Mouse (Mus musculus): ENCODE data around the gene Cep72. TPM values are rescaled to one million over a fixed set of nuclear protein-coding genes. Genes with fewer than 3 reads are reported as not detected.
A peak's percentile ranks its signal among the peaks of the same experiment; 100 is the strongest.

Gene Cep72
- polyA plus RNA-seq (2014; fragmentation: Nextera tagmentation; extraction: Ambion mirVana), result 19.7 and 21.5 TPM in 2 replicates

DNA sequence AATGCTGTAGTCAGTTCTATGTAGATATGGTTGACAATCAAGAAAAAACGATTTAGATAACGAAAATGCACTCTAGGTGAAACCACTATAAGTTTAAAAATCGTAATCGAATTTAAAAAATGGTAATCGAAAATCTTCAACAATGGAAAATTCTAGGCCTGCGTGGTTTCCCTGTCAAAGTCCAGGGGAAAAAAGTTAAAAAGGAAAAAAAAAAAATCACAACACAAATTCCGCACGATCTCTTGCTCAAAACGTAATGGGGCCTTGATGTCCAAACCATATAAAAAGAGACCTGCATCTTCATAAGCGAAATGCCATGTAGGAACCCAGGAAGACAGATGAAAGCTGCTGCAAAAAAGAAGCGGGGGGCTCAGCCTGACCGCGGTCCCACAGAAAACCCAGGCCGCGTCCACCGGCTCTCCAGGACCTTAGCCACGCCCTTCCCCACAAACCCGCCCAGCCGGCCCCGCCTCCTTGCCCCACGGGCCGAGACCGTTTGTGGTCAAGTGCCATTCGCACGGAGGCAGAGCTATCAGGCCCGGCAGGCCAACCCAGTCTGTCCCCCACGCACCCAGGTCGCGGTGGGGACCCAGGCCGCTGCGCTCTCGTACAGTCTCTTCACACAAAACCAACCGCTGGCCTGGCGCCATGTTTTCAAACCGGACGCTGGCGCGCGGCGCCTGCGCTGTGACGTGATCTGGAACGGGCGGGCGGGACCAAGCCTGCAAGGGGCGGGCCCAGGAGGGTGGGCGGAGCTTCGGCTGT lies at the start of gene Cep72:
Cep72 (minus strand) TSS at position 687 of the 765 bp plus-strand sequence.
- peak within 1 kb of the TSS; percentile 58; the same call in 1 of the 2 replicates for H3K27ac ChIP-seq (ENCODE audit: low read depth, low read length)
- H3K36me3 ChIP-seq (ENCODE audit: control insufficient read depth, insufficient read depth, low read length), result peaks cover 4% of the 10 kb centered on the region; the same call in 1 of the 2 replicates
- H3K27me3 ChIP-seq (ENCODE audit: control insufficient read depth, insufficient read depth, low read length), result no peaks in the 10 kb centered on the region
- no peaks in the 10 kb centered on the region for H3K4me1 ChIP-seq (ENCODE audit: control insufficient read depth, insufficient read depth, low read length)
- H3K9ac ChIP-seq (ENCODE audit: low read length), result peak within 1 kb of the TSS; percentile 85
- H3K4me2 ChIP-seq (ENCODE audit: low read depth), result peak within 1 kb of the TSS; percentile 46
- DNase-seq (ENCODE audit: low spot score) (peak; percentile 94), ATAC-seq (ENCODE audit: insufficient read depth, low FRiP score, low TSS enrichment) (peak; percentile 97)
- no peaks in the 10 kb centered on the region for H3K9me3 ChIP-seq (ENCODE audit: control insufficient read depth, low read length)
- 4% methylated on average over 47 of the region's 48 CpGs for WGBS
- H3K4me3 ChIP-seq (ENCODE audit: low read depth, low read length), result peak within 1 kb of the TSS; percentile 86

GRCm38 (mm10) chr13:74107410-74107809 lies 45.3 kb upstream of the Cep72 start:
- ATAC-seq (ENCODE audit: insufficient read depth, low FRiP score, low TSS enrichment), result no peak
- Histone ChIP-seq H3K9me3 (ENCODE audit: control insufficient read depth, low read length) (no peaks in the 10 kb centered on the region), H3K4me1 (ENCODE audit: control insufficient read depth, insufficient read depth, low read length) (no peaks in the 10 kb centered on the region), H3K4me2 (ENCODE audit: low read depth) (no peak overlapping the region), H3K4me3 (ENCODE audit: low read depth, low read length) (no peak overlapping the region), H3K9ac (ENCODE audit: low read length) (no peak overlapping the region), H3K27me3 (ENCODE audit: control insufficient read depth, insufficient read depth, low read length) (no peaks in the 10 kb centered on the region), H3K27ac (ENCODE audit: low read depth, low read length) (no peak overlapping the region), H3K36me3 (ENCODE audit: control insufficient read depth, insufficient read depth, low read length) (no peaks in the 10 kb centered on the region)
- 87% methylated on average over 2 of the region's 2 CpGs for WGBS
- no peak for DNase-seq (ENCODE audit: low spot score)

GRCm38 (mm10) chr13:74104417-74104816 lies 42.3 kb upstream of the Cep72 start:
- H3K4me2 ChIP-seq (ENCODE audit: low read depth), result no peak overlapping the region
- no peaks in the 10 kb centered on the region for H3K4me1 ChIP-seq (ENCODE audit: control insufficient read depth, insufficient read depth, low read length)
- 80% methylated on average over 7 of the region's 7 CpGs for WGBS
- H3K36me3 ChIP-seq (ENCODE audit: control insufficient read depth, insufficient read depth, low read length), result no peaks in the 10 kb centered on the region
- no peak overlapping the region for H3K27ac ChIP-seq (ENCODE audit: low read depth, low read length)
- no peaks in the 10 kb centered on the region for H3K9me3 ChIP-seq (ENCODE audit: control insufficient read depth, low read length)
- no peak for ATAC-seq (ENCODE audit: insufficient read depth, low FRiP score, low TSS enrichment)
- no peak overlapping the region for H3K4me3 ChIP-seq (ENCODE audit: low read depth, low read length)
- no peaks in the 10 kb centered on the region for H3K27me3 ChIP-seq (ENCODE audit: control insufficient read depth, insufficient read depth, low read length)
- H3K9ac ChIP-seq (ENCODE audit: low read length), result no peak overlapping the region
- DNase-seq (ENCODE audit: low spot score), result no peak

- no peaks in the 10 kb centered on the region for H3K9me3 ChIP-seq (ENCODE audit: control insufficient read depth, low read length)
- 84% methylated on average over 4 of the region's 4 CpGs for WGBS
- no peak overlapping the region for H3K4me2 ChIP-seq (ENCODE audit: low read depth)
- H3K4me3 ChIP-seq (ENCODE audit: low read depth, low read length), result no peak overlapping the region
- no peak overlapping the region for H3K9ac ChIP-seq (ENCODE audit: low read length)
- ATAC-seq (ENCODE audit: insufficient read depth, low FRiP score, low TSS enrichment), result no peak
- H3K27ac ChIP-seq (ENCODE audit: low read depth, low read length), result no peak overlapping the region
- DNase-seq (ENCODE audit: low spot score), result no peak
- H3K27me3 ChIP-seq (ENCODE audit: control insufficient read depth, insufficient read depth, low read length), result no peaks in the 10 kb centered on the region
- H3K4me1 ChIP-seq (ENCODE audit: control insufficient read depth, insufficient read depth, low read length), result no peaks in the 10 kb centered on the region
- no peaks in the 10 kb centered on the region for H3K36me3 ChIP-seq (ENCODE audit: control insufficient read depth, insufficient read depth, low read length)
Observed at GRCm38 (mm10) chr13:74102831-74103582, 40.9 kb upstream of the Cep72 start.

DNA sequence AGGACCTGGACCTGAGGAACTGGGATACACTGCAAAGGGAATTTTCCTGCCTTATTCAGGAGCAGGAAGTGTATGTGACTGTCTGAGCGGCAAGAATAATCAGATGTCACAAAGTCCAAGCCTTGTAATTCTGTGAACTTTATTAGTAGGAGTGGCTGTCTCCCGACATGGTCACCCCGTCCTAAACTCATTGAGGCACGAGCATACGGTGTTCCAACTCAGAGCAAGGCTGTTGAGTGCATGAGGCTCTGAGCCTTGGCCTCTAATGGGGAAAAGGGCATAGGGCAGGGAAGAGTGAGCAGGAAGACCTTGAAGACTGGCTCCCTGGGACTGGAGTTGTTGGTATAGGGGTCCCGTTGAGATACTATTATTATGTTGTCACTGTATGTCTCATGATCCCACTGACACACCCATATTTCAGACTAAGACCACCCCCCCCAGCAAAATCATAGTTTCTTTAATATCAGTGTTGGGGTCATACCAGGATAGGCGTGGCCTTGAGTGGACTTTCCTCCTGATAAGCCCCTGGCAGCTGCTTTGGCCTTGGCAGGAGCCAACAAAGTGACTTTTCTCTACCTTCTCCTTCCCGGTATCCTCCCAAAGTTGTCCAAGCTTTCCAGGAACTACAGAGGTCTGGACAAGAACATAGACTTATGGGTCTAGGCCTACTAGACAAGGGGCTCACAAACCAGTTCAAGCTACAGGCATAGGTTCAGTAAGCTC lies 40.2 kb upstream of the Cep72 start:
- Histone ChIP-seq H3K36me3 (ENCODE audit: control insufficient read depth, insufficient read depth, low read length) (no peaks in the 10 kb centered on the region), H3K4me3 (ENCODE audit: low read depth, low read length) (no peak overlapping the region), H3K9ac (ENCODE audit: low read length) (no peak overlapping the region), H3K4me2 (ENCODE audit: low read depth) (no peak overlapping the region), H3K27ac (ENCODE audit: low read depth, low read length) (no peak overlapping the region), H3K27me3 (ENCODE audit: control insufficient read depth, insufficient read depth, low read length) (no peaks in the 10 kb centered on the region), H3K4me1 (ENCODE audit: control insufficient read depth, insufficient read depth, low read length) (no peaks in the 10 kb centered on the region), H3K9me3 (ENCODE audit: control insufficient read depth, low read length) (no peaks in the 10 kb centered on the region)
- no peak for ATAC-seq (ENCODE audit: insufficient read depth, low FRiP score, low TSS enrichment)
- WGBS, result 76% methylated on average over 8 of the region's 8 CpGs
- no peak for DNase-seq (ENCODE audit: low spot score)

GRCm38 (mm10) chr13:74098913-74099312 lies 36.8 kb upstream of the Cep72 start:
- no peaks in the 10 kb centered on the region for H3K9me3 ChIP-seq (ENCODE audit: control insufficient read depth, low read length)
- no peak overlapping the region for H3K27ac ChIP-seq (ENCODE audit: low read depth, low read length)
- H3K4me3 ChIP-seq (ENCODE audit: low read depth, low read length), result no peak overlapping the region
- no peaks in the 10 kb centered on the region for H3K4me1 ChIP-seq (ENCODE audit: control insufficient read depth, insufficient read depth, low read length)
- no peak overlapping the region for H3K4me2 ChIP-seq (ENCODE audit: low read depth)
- DNase-seq (ENCODE audit: low spot score) (no peak), ATAC-seq (ENCODE audit: insufficient read depth, low FRiP score, low TSS enrichment) (no peak)
- whole genome bisulfite sequencing, result 86% methylated on average over 6 of the region's 6 CpGs
- no peak overlapping the region for H3K9ac ChIP-seq (ENCODE audit: low read length)
- H3K36me3 ChIP-seq (ENCODE audit: control insufficient read depth, insufficient read depth, low read length), result no peaks in the 10 kb centered on the region
- H3K27me3 ChIP-seq (ENCODE audit: control insufficient read depth, insufficient read depth, low read length), result no peaks in the 10 kb centered on the region

- Histone ChIP-seq H3K9me3 (ENCODE audit: control insufficient read depth, low read length) (no peaks in the 10 kb centered on the region), H3K4me3 (ENCODE audit: low read depth, low read length) (no peak overlapping the region), H3K27ac (ENCODE audit: low read depth, low read length) (no peak overlapping the region), H3K36me3 (ENCODE audit: control insufficient read depth, insufficient read depth, low read length) (no peaks in the 10 kb centered on the region), H3K27me3 (ENCODE audit: control insufficient read depth, insufficient read depth, low read length) (no peaks in the 10 kb centered on the region), H3K4me1 (ENCODE audit: control insufficient read depth, insufficient read depth, low read length) (no peaks in the 10 kb centered on the region), H3K4me2 (ENCODE audit: low read depth) (no peak overlapping the region), H3K9ac (ENCODE audit: low read length) (no peak overlapping the region)
- 45% methylated on average over 2 of the region's 2 CpGs for WGBS
- DNase-seq (ENCODE audit: low spot score), result peak; percentile 62
- ATAC-seq (ENCODE audit: insufficient read depth, low FRiP score, low TSS enrichment), result peak; percentile 50; the same call in 1 of the 2 replicates
Observed at GRCm38 (mm10) chr13:74096715-74097363, 34.7 kb upstream of the Cep72 start.

- Histone ChIP-seq H3K27ac (ENCODE audit: low read depth, low read length) (no peak overlapping the region), H3K4me2 (ENCODE audit: low read depth) (no peak overlapping the region), H3K36me3 (ENCODE audit: control insufficient read depth, insufficient read depth, low read length) (no peaks in the 10 kb centered on the region), H3K9ac (ENCODE audit: low read length) (no peak overlapping the region), H3K9me3 (ENCODE audit: control insufficient read depth, low read length) (no peaks in the 10 kb centered on the region), H3K4me3 (ENCODE audit: low read depth, low read length) (no peak overlapping the region), H3K27me3 (ENCODE audit: control insufficient read depth, insufficient read depth, low read length) (no peaks in the 10 kb centered on the region), H3K4me1 (ENCODE audit: control insufficient read depth, insufficient read depth, low read length) (no peaks in the 10 kb centered on the region)
- DNase-seq (ENCODE audit: low spot score) (no peak), ATAC-seq (ENCODE audit: insufficient read depth, low FRiP score, low TSS enrichment) (no peak)
- WGBS, result 67% methylated on average over 2 of the region's 2 CpGs
Observed at GRCm38 (mm10) chr13:74095936-74096335, 33.8 kb upstream of the Cep72 start.
